Mouse (Mus musculus): ENCODE data around the gene Ebpl. TPM values are rescaled to one million over a fixed set of nuclear protein-coding genes. Genes with fewer than 3 reads are reported as not detected.

Ebpl gene
- polyA plus RNA-seq, 1 experiment: 10.8 TPM

- Histone ChIP-seq H3K4me3 (ENCODE audit: low read depth, low read length) (no peak overlapping the region), H3K9ac (ENCODE audit: low read depth, poor library complexity, severe bottlenecking) (no peak overlapping the region), H3K27ac (ENCODE audit: insufficient read depth, low read length) (no peak overlapping the region), H3K4me1 (ENCODE audit: control insufficient read depth, insufficient read depth, low read length) (no peaks in the 10 kb centered on the region), H3K27me3 (ENCODE audit: control insufficient read depth, insufficient read depth, low read length, poor library complexity, severe bottlenecking) (no peaks in the 10 kb centered on the region), H3K9me3 (replicated peaks; ENCODE audit: control insufficient read depth, insufficient read depth, low read length, poor library complexity, severe bottlenecking) (no peaks in the 10 kb centered on the region), H3K36me3 (ENCODE audit: control insufficient read depth, insufficient read depth, low read length, poor library complexity, severe bottlenecking) (no peaks in the 10 kb centered on the region)
- TF ChIP-seq POLR2A (IDR thresholded peaks at IDR 0.05; ENCODE audit: insufficient read depth, low read length) (no peak), CTCF (IDR thresholded peaks at IDR 0.05; ENCODE audit: low read depth, low read length) (no peak), EP300 (IDR thresholded peaks at IDR 0.05; ENCODE audit: insufficient read depth, low read depth, low read length) (no peak)
These were observed 56.1 kb downstream of the Ebpl start for GRCm38 (mm10) chr14:61303969-61304609.

- Histone ChIP-seq H3K27ac (ENCODE audit: insufficient read depth, low read length) (no peak overlapping the region), H3K27me3 (ENCODE audit: control insufficient read depth, insufficient read depth, low read length, poor library complexity, severe bottlenecking) (no peaks in the 10 kb centered on the region), H3K4me3 (ENCODE audit: low read depth, low read length) (no peak overlapping the region), H3K9me3 (replicated peaks; ENCODE audit: control insufficient read depth, insufficient read depth, low read length, poor library complexity, severe bottlenecking) (no peaks in the 10 kb centered on the region), H3K36me3 (ENCODE audit: control insufficient read depth, insufficient read depth, low read length, poor library complexity, severe bottlenecking) (no peaks in the 10 kb centered on the region), H3K4me1 (ENCODE audit: control insufficient read depth, insufficient read depth, low read length) (no peaks in the 10 kb centered on the region), H3K9ac (ENCODE audit: low read depth, poor library complexity, severe bottlenecking) (no peak overlapping the region)
- TF ChIP-seq CTCF (IDR thresholded peaks at IDR 0.05; ENCODE audit: low read depth, low read length): no peak
- no peak for TF ChIP-seq EP300 (IDR thresholded peaks at IDR 0.05; ENCODE audit: insufficient read depth, low read depth, low read length)
- TF ChIP-seq POLR2A (IDR thresholded peaks at IDR 0.05; ENCODE audit: insufficient read depth, low read length): no peak
These were observed 57.8 kb downstream of the Ebpl start for GRCm38 (mm10) chr14:61302428-61302827.

- Histone ChIP-seq H3K9ac (ENCODE audit: low read depth, poor library complexity, severe bottlenecking) (no peak overlapping the region), H3K27me3 (ENCODE audit: control insufficient read depth, insufficient read depth, low read length, poor library complexity, severe bottlenecking) (no peaks in the 10 kb centered on the region)
- TF ChIP-seq EP300 (IDR thresholded peaks at IDR 0.05; ENCODE audit: insufficient read depth, low read depth, low read length) (no peak), CTCF (IDR thresholded peaks at IDR 0.05; ENCODE audit: low read depth, low read length) (no peak), POLR2A (IDR thresholded peaks at IDR 0.05; ENCODE audit: insufficient read depth, low read length) (no peak)
These were observed 58.9 kb downstream of the Ebpl start for GRCm38 (mm10) chr14:61301323-61301722.

GRCm38 (mm10) chr14:61299810-61300209 lies 60.4 kb downstream of the Ebpl start:
- Histone ChIP-seq H3K9ac (ENCODE audit: low read depth, poor library complexity, severe bottlenecking) (no peak overlapping the region), H3K27me3 (ENCODE audit: control insufficient read depth, insufficient read depth, low read length, poor library complexity, severe bottlenecking) (no peaks in the 10 kb centered on the region), H3K4me3 (ENCODE audit: low read depth, low read length) (no peak overlapping the region), H3K36me3 (ENCODE audit: control insufficient read depth, insufficient read depth, low read length, poor library complexity, severe bottlenecking) (no peaks in the 10 kb centered on the region), H3K4me1 (ENCODE audit: control insufficient read depth, insufficient read depth, low read length) (no peaks in the 10 kb centered on the region), H3K9me3 (replicated peaks; ENCODE audit: control insufficient read depth, insufficient read depth, low read length, poor library complexity, severe bottlenecking) (no peaks in the 10 kb centered on the region), H3K27ac (ENCODE audit: insufficient read depth, low read length) (no peak overlapping the region)
- TF ChIP-seq POLR2A (IDR thresholded peaks at IDR 0.05; ENCODE audit: insufficient read depth, low read length) (no peak), CTCF (IDR thresholded peaks at IDR 0.05; ENCODE audit: low read depth, low read length) (no peak), EP300 (IDR thresholded peaks at IDR 0.05; ENCODE audit: insufficient read depth, low read depth, low read length) (no peak)

More at GRCm38 (mm10) chr14:61301323-61301722, 58.9 kb downstream of the Ebpl start:
- H3K4me1 ChIP-seq (ENCODE audit: control insufficient read depth, insufficient read depth, low read length): no peaks in the 10 kb centered on the region
- no peaks in the 10 kb centered on the region for H3K36me3 ChIP-seq (ENCODE audit: control insufficient read depth, insufficient read depth, low read length, poor library complexity, severe bottlenecking)
- H3K4me3 ChIP-seq (ENCODE audit: low read depth, low read length): no peak overlapping the region
- no peaks in the 10 kb centered on the region for H3K9me3 ChIP-seq (replicated peaks; ENCODE audit: control insufficient read depth, insufficient read depth, low read length, poor library complexity, severe bottlenecking)
- no peak overlapping the region for H3K27ac ChIP-seq (ENCODE audit: insufficient read depth, low read length)

GRCm38 (mm10) chr14:61294738-61295079 lies 65.5 kb downstream of the Ebpl start:
- no peaks in the 10 kb centered on the region for H3K36me3 ChIP-seq (ENCODE audit: control insufficient read depth, insufficient read depth, low read length, poor library complexity, severe bottlenecking)
- TF ChIP-seq EP300 (IDR thresholded peaks at IDR 0.05; ENCODE audit: insufficient read depth, low read depth, low read length): no peak
- peak; percentile 28 for TF ChIP-seq CTCF (IDR thresholded peaks at IDR 0.05; ENCODE audit: low read depth, low read length)
- TF ChIP-seq POLR2A (IDR thresholded peaks at IDR 0.05; ENCODE audit: insufficient read depth, low read length): no peak
- no peak overlapping the region for H3K9ac ChIP-seq (ENCODE audit: low read depth, poor library complexity, severe bottlenecking)
- H3K4me1 ChIP-seq (ENCODE audit: control insufficient read depth, insufficient read depth, low read length): no peaks in the 10 kb centered on the region
- no peak overlapping the region for H3K27ac ChIP-seq (ENCODE audit: insufficient read depth, low read length)
- H3K9me3 ChIP-seq (replicated peaks; ENCODE audit: control insufficient read depth, insufficient read depth, low read length, poor library complexity, severe bottlenecking): no peaks in the 10 kb centered on the region
- H3K4me3 ChIP-seq (ENCODE audit: low read depth, low read length): no peak overlapping the region
- no peaks in the 10 kb centered on the region for H3K27me3 ChIP-seq (ENCODE audit: control insufficient read depth, insufficient read depth, low read length, poor library complexity, severe bottlenecking)

- Histone ChIP-seq H3K9me3 (replicated peaks; ENCODE audit: control insufficient read depth, insufficient read depth, low read length, poor library complexity, severe bottlenecking) (no peaks in the 10 kb centered on the region), H3K36me3 (ENCODE audit: control insufficient read depth, insufficient read depth, low read length, poor library complexity, severe bottlenecking) (no peaks in the 10 kb centered on the region), H3K27me3 (ENCODE audit: control insufficient read depth, insufficient read depth, low read length, poor library complexity, severe bottlenecking) (no peaks in the 10 kb centered on the region), H3K4me1 (ENCODE audit: control insufficient read depth, insufficient read depth, low read length) (no peaks in the 10 kb centered on the region), H3K9ac (ENCODE audit: low read depth, poor library complexity, severe bottlenecking) (no peak overlapping the region), H3K27ac (ENCODE audit: insufficient read depth, low read length) (no peak overlapping the region), H3K4me3 (ENCODE audit: low read depth, low read length) (no peak overlapping the region)
- no peak for TF ChIP-seq POLR2A (IDR thresholded peaks at IDR 0.05; ENCODE audit: insufficient read depth, low read length)
- TF ChIP-seq CTCF (IDR thresholded peaks at IDR 0.05; ENCODE audit: low read depth, low read length): peak; percentile 58
- no peak for TF ChIP-seq EP300 (IDR thresholded peaks at IDR 0.05; ENCODE audit: insufficient read depth, low read depth, low read length)
These were observed 66.1 kb downstream of the Ebpl start for GRCm38 (mm10) chr14:61293884-61294737.

Measured in ES-Bruce4 (cell line).